Mouse (Mus musculus): ENCODE measurements around the gene Dand5. TPM values are rescaled to one million over a fixed set of nuclear protein-coding genes. Genes with fewer than 3 reads are reported as not detected.

The Dand5 gene
- 1 to 10 TPM; 6.6 to 7.9 TPM for polyA plus RNA-seq (2017; shearing (Covaris generic))

DNA sequence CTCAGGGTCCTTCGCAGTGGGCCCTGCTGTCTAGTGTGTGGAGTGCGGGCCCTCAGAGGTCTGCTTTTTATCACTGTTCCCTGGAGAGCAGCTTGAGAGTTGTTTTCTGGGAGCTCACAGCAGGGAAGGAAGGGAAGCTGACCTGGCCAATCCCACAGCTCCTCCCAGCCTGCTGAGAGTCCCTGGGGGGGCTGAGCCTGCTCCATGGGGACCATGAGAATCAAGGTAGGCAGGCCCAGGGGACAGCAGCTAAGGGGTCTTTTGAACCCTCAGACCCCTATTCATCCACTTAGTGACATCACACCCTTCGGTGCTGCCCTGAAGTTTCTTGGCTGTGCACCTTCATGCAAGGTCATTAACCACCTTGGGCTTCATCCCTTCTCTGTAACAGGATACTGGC lies at the start of gene Dand5:
Gene Dand5 (minus strand): TSS at position 101 of the 400 bp plus-strand sequence.

DNA sequence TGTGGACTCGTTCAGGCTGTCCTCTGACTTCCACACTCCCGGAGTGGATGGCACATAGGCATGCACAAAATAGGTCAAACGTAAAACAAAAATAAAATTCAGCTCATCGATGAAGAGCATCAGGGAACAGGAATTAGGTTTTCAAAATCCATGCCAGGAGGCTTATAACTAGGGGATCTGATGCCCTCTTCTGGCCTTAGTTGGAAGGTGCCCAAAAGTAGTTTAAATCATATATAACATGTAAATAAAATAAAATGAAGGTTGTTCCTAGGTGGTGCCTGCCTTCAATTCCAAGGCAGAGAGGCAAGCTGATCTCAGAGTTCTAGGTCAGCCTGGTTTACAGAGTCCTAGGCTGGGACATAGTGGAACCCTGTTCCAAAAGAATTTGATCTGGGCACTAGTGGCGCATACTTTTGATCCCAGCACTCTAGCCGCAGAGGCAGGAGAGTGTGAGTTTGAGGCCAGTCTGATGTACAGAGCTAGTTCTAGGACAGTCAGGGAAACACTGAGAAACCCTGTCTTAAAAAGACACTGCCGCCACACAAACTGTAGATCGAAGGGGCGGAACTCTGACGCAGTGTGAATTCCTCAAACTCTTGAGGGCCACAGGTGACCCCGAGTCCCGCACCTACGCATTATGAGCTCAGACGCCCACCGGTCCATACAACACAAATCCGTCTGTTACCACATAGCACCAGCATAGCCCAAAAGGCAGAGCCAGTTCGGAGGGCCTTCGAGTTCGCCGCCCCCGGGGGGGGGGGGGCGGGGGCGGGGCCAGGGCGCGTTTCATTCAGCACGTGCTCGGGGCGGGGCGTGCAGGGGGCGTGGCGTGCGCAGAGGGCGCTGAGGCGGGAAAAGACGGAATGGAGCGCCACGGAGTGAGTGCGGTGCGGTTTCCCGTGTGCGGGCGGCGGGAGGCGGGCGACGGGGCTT lies 49.0 kb upstream of the Dand5 start, which contains the start of gene Syce2:
Gene Syce2 (plus strand): TSS at position 736 of the 933 bp plus-strand sequence.

DNA sequence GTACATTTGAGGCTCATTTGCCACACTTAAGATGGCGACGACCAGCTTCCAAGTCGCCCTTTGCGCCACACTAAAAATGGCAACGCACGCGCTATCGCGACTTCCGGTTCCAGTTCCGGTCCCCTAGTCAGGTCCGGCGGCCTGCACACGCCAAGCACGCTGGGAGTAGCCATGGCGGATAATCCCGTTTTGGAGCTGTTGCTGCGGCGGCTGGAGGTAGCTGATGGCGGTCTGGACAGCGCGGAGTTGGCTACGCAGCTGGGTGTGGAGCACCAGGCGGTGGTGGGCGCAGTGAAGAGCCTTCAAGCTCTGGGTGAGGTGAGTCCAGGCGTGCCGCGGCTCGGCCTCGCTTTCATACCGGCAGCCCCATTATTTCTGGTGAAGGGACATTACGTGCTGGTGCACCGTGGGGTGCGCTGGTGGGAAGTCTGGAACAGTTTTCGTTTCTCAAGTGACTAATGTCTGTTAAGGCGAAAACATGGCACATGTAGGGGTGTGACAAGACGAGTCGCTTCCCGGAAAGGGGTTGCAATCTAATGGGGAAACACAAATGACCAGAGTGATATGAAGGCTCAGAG lies 34.3 kb upstream of the Dand5 start, which contains the start of gene Farsa:
Gene Farsa (plus strand): TSS at position 126 of the 578 bp plus-strand sequence.

GRCm38 (mm10) chr8:84846722-84847572 lies 24.3 kb upstream of the Dand5 start, which contains the start of gene Calr:
Gene Calr (minus strand): TSS chr8:84846934.

GRCm38 (mm10) chr8:84840248-84840999 lies 17.8 kb upstream of the Dand5 start, which contains the start of gene Rad23a:
Gene Rad23a (minus strand): TSS chr8:84840665.

DNA sequence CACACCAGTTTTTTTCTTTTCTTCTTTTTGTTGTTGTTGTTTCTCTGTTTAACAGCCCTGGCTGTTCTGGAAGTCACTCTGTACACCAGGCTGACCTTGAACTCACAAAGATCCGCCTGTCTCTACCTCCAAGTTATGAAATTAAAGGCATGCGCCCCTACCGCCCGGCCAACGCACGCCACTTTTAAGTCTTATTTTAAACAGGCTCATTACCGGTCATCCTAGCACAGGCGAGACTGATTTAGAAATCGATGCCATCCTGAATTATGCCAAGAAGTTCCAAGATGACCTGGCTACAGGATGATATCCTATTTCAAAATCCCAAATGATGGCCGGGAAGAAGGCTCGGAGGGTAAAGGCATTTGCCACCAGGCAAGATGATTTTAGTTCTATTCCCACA lies 8.9 kb upstream of the Dand5 start, which contains the start of gene Gadd45gip1:
Gene Gadd45gip1 (plus strand): TSS at position 33 of the 400 bp plus-strand sequence.

DNA sequence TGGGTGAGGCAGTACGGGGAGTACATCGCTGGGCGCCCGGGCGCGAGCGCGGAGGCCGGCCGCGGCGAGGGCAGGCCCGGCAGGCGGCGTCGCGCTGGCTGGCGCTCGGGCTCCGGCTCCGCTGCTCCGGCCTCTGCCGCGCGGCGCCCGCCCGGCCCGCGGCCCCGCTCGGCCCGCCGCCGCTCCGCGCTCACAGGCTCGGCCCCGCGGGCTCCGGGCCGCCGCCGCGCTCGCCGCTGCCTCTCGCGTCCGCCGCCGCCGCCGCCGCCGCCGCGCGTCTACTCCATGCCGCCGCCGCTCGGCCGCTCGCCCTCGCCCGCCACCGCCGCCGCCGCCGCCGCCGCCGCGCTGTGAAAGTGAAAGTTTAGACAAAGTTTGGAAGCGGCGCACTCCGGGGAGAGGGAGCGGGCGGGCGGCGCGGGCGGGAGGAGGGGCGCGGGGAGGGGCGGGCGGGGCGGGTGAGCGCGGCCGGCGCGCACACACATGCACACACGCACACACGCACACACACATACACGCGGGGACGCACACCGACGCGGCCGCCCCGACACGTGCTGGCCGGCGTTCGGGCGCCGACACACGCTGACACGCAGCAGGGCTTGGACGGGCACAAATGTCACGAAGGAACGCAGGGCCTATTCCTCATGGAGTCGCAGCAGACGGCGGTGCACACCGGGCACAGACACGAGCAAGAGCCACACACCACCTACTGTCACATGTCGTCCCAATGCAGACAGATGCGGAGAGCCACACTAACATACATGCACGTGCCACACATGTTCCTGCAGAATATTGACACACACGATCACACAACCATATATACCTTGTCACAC lies 22.4 kb downstream of the Dand5 start, which contains the start of gene Nfix:
Gene Nfix (minus strand): TSS at position 346 of the 833 bp plus-strand sequence.

Other genes starting within 250 kb of the Dand5 start
- gene Ier2, start 160.0 kb downstream of the Dand5 start, polyA plus RNA-seq (2017; shearing (Covaris generic)) = 100 to 1,000 TPM; 229 to 407 TPM
- 10 to 100 TPM; 48.9 to 77.3 TPM for gene Trmt1, start 136.5 kb downstream of the Dand5 start, polyA plus RNA-seq (2017; shearing (Covaris generic))
- 10 to 100 TPM; 14.8 to 15.3 TPM for gene Nacc1, start 135.0 kb downstream of the Dand5 start, polyA plus RNA-seq (2017; shearing (Covaris generic))
- under 1 TPM; 0.20 to 0.56 TPM for gene Lyl1, start 121.4 kb downstream of the Dand5 start, polyA plus RNA-seq (2017; shearing (Covaris generic))
- 10 to 100 TPM; 15.8 to 26.4 TPM for gene G430095P16Rik, start 99.8 kb downstream of the Dand5 start, polyA plus RNA-seq (2017; shearing (Covaris generic))
- 1 to 10 TPM; 5.7 to 9.1 TPM for gene Nfix, start 22.5 kb downstream of the Dand5 start, polyA plus RNA-seq (2017; shearing (Covaris generic))
- 10 to 100 TPM; 27.3 to 37.8 TPM for gene Gadd45gip1, start 8.7 kb upstream of the Dand5 start, polyA plus RNA-seq (2017; shearing (Covaris generic))
- 100 to 1,000 TPM; 152 to 202 TPM for gene Rad23a, start 17.8 kb upstream of the Dand5 start, polyA plus RNA-seq (2017; shearing (Covaris generic))
- gene Calr, start 24.1 kb upstream of the Dand5 start, polyA plus RNA-seq (2017; shearing (Covaris generic)) = 100 to 1,000 TPM; 454 to 486 TPM
- 100 to 1,000 TPM in 1 of 2 experiments, 10 to 100 TPM in 1; 87.0 to 103 TPM for gene Farsa, start 34.2 kb upstream of the Dand5 start, polyA plus RNA-seq (2017; shearing (Covaris generic))
- 1 to 10 TPM; 3.8 to 4.9 TPM for gene Syce2, start 49.3 kb upstream of the Dand5 start, polyA plus RNA-seq (2017; shearing (Covaris generic))
- 10 to 100 TPM; 34.2 to 47.8 TPM for gene Gcdh, start 71.1 kb upstream of the Dand5 start, polyA plus RNA-seq (2017; shearing (Covaris generic))
- gene Klf1, start 79.1 kb upstream of the Dand5 start, polyA plus RNA-seq (2017; shearing (Covaris generic)) = under 1 TPM in 1 of 2 experiments, not detected in 1; 0.43 TPM
- 10 to 100 TPM; 12.8 to 18.4 TPM for gene Dnase2a, start 85.7 kb upstream of the Dand5 start, polyA plus RNA-seq (2017; shearing (Covaris generic))
- 1 to 10 TPM in 1 of 2 experiments, under 1 TPM in 1; 0.92 to 1.5 TPM for gene Mast1, start 114.5 kb upstream of the Dand5 start, polyA plus RNA-seq (2017; shearing (Covaris generic))
- under 1 TPM; 0.06 to 0.81 TPM for gene Rtbdn, start 124.2 kb upstream of the Dand5 start, polyA plus RNA-seq (2017; shearing (Covaris generic))
- not detected for gene Gm49661, start 146.6 kb upstream of the Dand5 start, polyA plus RNA-seq (2017; shearing (Covaris generic))
- 100 to 1,000 TPM; 159 to 190 TPM for gene Prdx2, start 146.8 kb upstream of the Dand5 start, polyA plus RNA-seq (2017; shearing (Covaris generic))
- gene Rnaseh2a, start 146.9 kb upstream of the Dand5 start, polyA plus RNA-seq (2017; shearing (Covaris generic)) = 10 to 100 TPM; 71.6 to 93.6 TPM
- gene Junb, start 155.9 kb upstream of the Dand5 start, polyA plus RNA-seq (2017; shearing (Covaris generic)) = 100 to 1,000 TPM; 705 to 997 TPM
- 10 to 100 TPM in 1 of 2 experiments, 1 to 10 TPM in 1; 9.9 to 13.0 TPM for gene Hook2, start 167.8 kb upstream of the Dand5 start, polyA plus RNA-seq (2017; shearing (Covaris generic))
- not detected for gene Best2, start 191.7 kb upstream of the Dand5 start, polyA plus RNA-seq (2017; shearing (Covaris generic))
- 10 to 100 TPM; 42.3 to 45.3 TPM for gene Asna1, start 202.5 kb upstream of the Dand5 start, polyA plus RNA-seq (2017; shearing (Covaris generic))
- gene Trir, start 204.0 kb upstream of the Dand5 start, polyA plus RNA-seq (2017; shearing (Covaris generic)) = 100 to 1,000 TPM; 198 to 209 TPM
- gene Tnpo2, start 214.1 kb upstream of the Dand5 start, polyA plus RNA-seq (2017; shearing (Covaris generic)) = 10 to 100 TPM; 27.1 to 27.2 TPM
- gene Fbxw9, start 237.2 kb upstream of the Dand5 start, polyA plus RNA-seq (2017; shearing (Covaris generic)) = 1 to 10 TPM; 5.4 to 8.2 TPM
- gene Gm5741, start 245.2 kb upstream of the Dand5 start, polyA plus RNA-seq (2017; shearing (Covaris generic)) = 1 to 10 TPM; 1.3 to 1.8 TPM
- gene Dhps, start 248.9 kb upstream of the Dand5 start, polyA plus RNA-seq (2017; shearing (Covaris generic)) = 100 to 1,000 TPM in 1 of 2 experiments, 10 to 100 TPM in 1; 87.4 to 118 TPM

Measured in inflammation-experienced regulatory T-cells (primary cell).